Mouse (Mus musculus): ENCODE measurements around the gene Fsd1. TPM values are rescaled to one million over a fixed set of nuclear protein-coding genes. Genes with fewer than 3 reads are reported as not detected.

Gene Fsd1
- polyA plus RNA-seq, 1 experiment from 2014 or later: not detected

DNA sequence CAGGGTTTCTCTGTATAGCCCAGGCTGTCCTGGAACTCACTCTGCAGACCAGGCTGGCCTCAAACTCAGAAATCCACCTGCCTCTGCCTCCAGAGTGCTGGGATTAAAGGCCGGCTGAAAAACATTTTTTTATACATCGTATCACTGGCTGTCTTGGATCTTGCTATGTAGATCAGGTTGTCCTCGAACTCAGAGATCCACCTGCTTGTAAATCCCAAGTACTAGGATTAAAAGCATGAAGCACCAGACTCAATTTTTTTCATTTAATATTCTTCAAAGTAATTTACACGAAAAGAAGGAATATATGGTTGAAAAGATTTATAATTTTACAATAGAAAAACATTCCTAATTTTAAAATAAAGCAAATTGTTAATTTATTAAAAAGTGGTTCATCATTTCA lies 53.0 kb downstream of the Fsd1 start:
- Histone ChIP-seq H3K4me3 (ENCODE audit: low read depth, low read length) (peak overlapping the region; percentile 77), H3K4me2 (ENCODE audit: low read depth, low read length) (peak overlapping the region; percentile 95), H3K9ac (replicated peaks) (no peak overlapping the region), H3K4me1 (ENCODE audit: insufficient read depth) (peaks cover 18% of the 10 kb centered on the region), H3K27ac (ENCODE audit: low read depth) (peak overlapping the region; percentile 82; the same call in 1 of the 2 replicates), H3K9me3 (ENCODE audit: low read length) (no peaks in the 10 kb centered on the region), H3K36me3 (replicated peaks; ENCODE audit: insufficient read depth, low read length) (peaks cover 8% of the 10 kb centered on the region; the same call in 1 of the 2 replicates), H3K27me3 (ENCODE audit: insufficient read depth, low read length) (no peaks in the 10 kb centered on the region)
- DNase-seq: no peak
- 66% methylated on average over 4 of the region's 4 CpGs for WGBS (ENCODE audit: insufficient replicate concordance)
- TF ChIP-seq CTCF (IDR thresholded peaks at IDR 0.05; ENCODE audit: low read depth) (no peak), EP300 (IDR thresholded peaks at IDR 0.05; ENCODE audit: low read depth) (no peak)
- no peak for ATAC-seq

DNA sequence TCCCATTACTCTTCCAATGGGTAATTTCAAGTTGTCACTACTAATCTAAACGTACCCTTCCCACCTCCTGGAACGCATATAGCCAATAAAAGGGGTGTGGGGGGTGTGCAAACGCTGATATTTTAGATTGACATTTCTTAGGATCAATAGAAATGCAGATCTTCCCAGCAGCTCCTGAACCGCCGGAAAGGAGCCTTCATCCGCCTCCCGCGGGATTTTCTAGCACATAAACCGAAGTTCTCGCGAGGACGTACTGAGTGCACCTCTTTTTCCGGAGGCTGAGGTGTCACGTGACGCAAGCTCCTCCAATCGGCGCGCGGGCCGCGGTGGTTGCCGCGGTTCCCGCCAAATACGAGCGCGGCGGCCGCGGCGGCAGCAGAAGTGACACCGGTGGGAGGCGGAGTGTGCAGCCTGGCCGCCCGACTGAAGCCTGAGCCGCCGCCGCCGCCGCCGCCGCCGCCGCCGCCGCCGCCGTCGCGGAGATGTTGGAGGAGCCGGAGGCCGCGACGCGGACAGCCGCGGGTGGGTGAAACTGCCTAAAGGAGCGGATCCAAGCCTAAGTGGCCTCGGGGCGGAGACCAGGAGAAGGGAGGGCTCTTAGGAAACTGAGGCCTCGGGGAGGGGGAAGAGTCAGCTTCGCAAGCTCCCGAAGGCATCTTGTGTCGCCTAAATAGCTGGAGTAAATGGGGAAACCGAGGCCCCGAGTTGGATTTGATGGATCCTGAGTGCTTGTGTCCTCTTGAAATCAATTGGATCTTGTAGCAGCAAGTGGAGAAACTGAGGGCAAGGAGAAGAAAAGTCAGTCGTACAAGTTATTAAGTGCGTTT lies 53.9 kb downstream of the Fsd1 start, which contains the start of gene Chaf1a:
Gene Chaf1a, plus strand, starts transcription at position 410 of the 827 bp plus-strand sequence.
- H3K4me2 ChIP-seq (ENCODE audit: low read depth, low read length): peak within 1 kb of the TSS; percentile 95
- peak within 1 kb of the TSS; percentile 81 for H3K9ac ChIP-seq (replicated peaks)
- no peaks in the 10 kb centered on the region for H3K27me3 ChIP-seq (ENCODE audit: insufficient read depth, low read length)
- DNase-seq: peak; percentile 96
- H3K4me3 ChIP-seq (ENCODE audit: low read depth, low read length): peak within 1 kb of the TSS; percentile 77
- H3K27ac ChIP-seq (ENCODE audit: low read depth): peak within 1 kb of the TSS; percentile 82
- 0% methylated on average over 56 of the region's 68 CpGs for WGBS (ENCODE audit: insufficient replicate concordance)
- peak; percentile 76 for ATAC-seq
- peak; percentile 69; the same call in 1 of the 2 replicates for TF ChIP-seq EP300 (IDR thresholded peaks at IDR 0.05; ENCODE audit: low read depth)
- no peak for TF ChIP-seq CTCF (IDR thresholded peaks at IDR 0.05; ENCODE audit: low read depth)
- no peaks in the 10 kb centered on the region for H3K9me3 ChIP-seq (ENCODE audit: low read length)
- peaks cover 8% of the 10 kb centered on the region; the same call in 1 of the 2 replicates for H3K36me3 ChIP-seq (replicated peaks; ENCODE audit: insufficient read depth, low read length)
- H3K4me1 ChIP-seq (ENCODE audit: insufficient read depth): peaks cover 13% of the 10 kb centered on the region

DNA sequence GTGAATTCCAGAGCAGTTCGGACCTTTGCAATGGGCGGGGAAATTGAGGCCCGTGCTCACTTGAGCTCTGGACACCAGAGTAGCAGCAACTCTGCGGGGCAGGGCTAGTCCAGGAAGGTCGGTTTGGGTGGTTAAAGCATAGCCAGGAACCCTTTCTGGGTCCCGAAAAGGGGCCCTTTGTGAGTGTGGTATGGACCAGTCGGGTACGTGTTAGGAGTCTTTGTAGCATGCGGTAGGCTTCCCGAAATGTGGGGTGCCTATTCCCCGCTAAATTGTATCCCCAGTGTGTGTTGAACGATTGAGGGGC lies 54.5 kb downstream of the Fsd1 start:
- WGBS (ENCODE audit: insufficient replicate concordance): 2% methylated on average over 12 of the region's 12 CpGs

More for the DNA sequence above, 54.5 kb downstream of the Fsd1 start:
- Histone ChIP-seq H3K4me2 (ENCODE audit: low read depth, low read length) (peak overlapping the region; percentile 95), H3K36me3 (replicated peaks; ENCODE audit: insufficient read depth, low read length) (peaks cover 10% of the 10 kb centered on the region; the same call in 1 of the 2 replicates), H3K27me3 (ENCODE audit: insufficient read depth, low read length) (no peaks in the 10 kb centered on the region), H3K4me1 (ENCODE audit: insufficient read depth) (peaks cover 13% of the 10 kb centered on the region), H3K9me3 (ENCODE audit: low read length) (no peaks in the 10 kb centered on the region), H3K4me3 (ENCODE audit: low read depth, low read length) (peak overlapping the region; percentile 77), H3K27ac (ENCODE audit: low read depth) (peak overlapping the region; percentile 82), H3K9ac (replicated peaks) (peak overlapping the region; percentile 81)
- ATAC-seq: no peak
- TF ChIP-seq EP300 (IDR thresholded peaks at IDR 0.05; ENCODE audit: low read depth): no peak
- TF ChIP-seq CTCF (IDR thresholded peaks at IDR 0.05; ENCODE audit: low read depth): no peak
- DNase-seq: no peak

Other genes with a start within 250 kb of the Fsd1 start
- gene Adgre4, start 236.5 kb upstream of the Fsd1 start, polyA plus RNA-seq (2015; fragmentation: Nextera tagmentation; extraction: Ambion mirVana): 3.1 and 3.3 TPM in 2 replicates
- 3.0 and 4.5 TPM in 2 replicates for gene Zfp119a, start 107.6 kb upstream of the Fsd1 start, polyA plus RNA-seq (2015; fragmentation: Nextera tagmentation; extraction: Ambion mirVana)
- 4.9 and 5.5 TPM in 2 replicates for gene Zfp959, start 94.4 kb upstream of the Fsd1 start, polyA plus RNA-seq (2015; fragmentation: Nextera tagmentation; extraction: Ambion mirVana)
- 3.8 and 4.4 TPM in 2 replicates for gene Zfp119b, start 37.0 kb upstream of the Fsd1 start, polyA plus RNA-seq (2015; fragmentation: Nextera tagmentation; extraction: Ambion mirVana)
- gene Ebi3, start 33.9 kb upstream of the Fsd1 start, polyA plus RNA-seq (2015; fragmentation: Nextera tagmentation; extraction: Ambion mirVana): 10.0 and 10.5 TPM in 2 replicates
- gene Yju2, start 27.4 kb upstream of the Fsd1 start, polyA plus RNA-seq (2015; fragmentation: Nextera tagmentation; extraction: Ambion mirVana): 6.3 and 7.1 TPM in 2 replicates
- 0.26 and 0.34 TPM in 2 replicates for gene Shd, start 16.0 kb upstream of the Fsd1 start, polyA plus RNA-seq (2015; fragmentation: Nextera tagmentation; extraction: Ambion mirVana)
- 14.3 and 16.8 TPM in 2 replicates for gene Stap2, start 19.1 kb downstream of the Fsd1 start, polyA plus RNA-seq (2015; fragmentation: Nextera tagmentation; extraction: Ambion mirVana)
- gene Mpnd, start 19.2 kb downstream of the Fsd1 start, polyA plus RNA-seq (2015; fragmentation: Nextera tagmentation; extraction: Ambion mirVana): 17.5 and 23.9 TPM in 2 replicates
- gene Sh3gl1, start 50.1 kb downstream of the Fsd1 start, polyA plus RNA-seq (2015; fragmentation: Nextera tagmentation; extraction: Ambion mirVana): 35.9 and 37.1 TPM in 2 replicates
- gene Chaf1a, start 53.9 kb downstream of the Fsd1 start, polyA plus RNA-seq (2015; fragmentation: Nextera tagmentation; extraction: Ambion mirVana): 4.9 and 6.5 TPM in 2 replicates
- gene Ubxn6, start 88.5 kb downstream of the Fsd1 start, polyA plus RNA-seq (2015; fragmentation: Nextera tagmentation; extraction: Ambion mirVana): 19.1 and 20.5 TPM in 2 replicates
- 24.8 and 27.7 TPM in 2 replicates for gene Hdgfl2, start 93.1 kb downstream of the Fsd1 start, polyA plus RNA-seq (2015; fragmentation: Nextera tagmentation; extraction: Ambion mirVana)
- 0.12 and 0.24 TPM in 2 replicates for gene Plin4, start 123.3 kb downstream of the Fsd1 start, polyA plus RNA-seq (2015; fragmentation: Nextera tagmentation; extraction: Ambion mirVana)
- 57.3 and 58.4 TPM in 2 replicates for gene Plin5, start 131.1 kb downstream of the Fsd1 start, polyA plus RNA-seq (2015; fragmentation: Nextera tagmentation; extraction: Ambion mirVana)
- 256 and 269 TPM in 2 replicates for gene Lrg1, start 135.5 kb downstream of the Fsd1 start, polyA plus RNA-seq (2015; fragmentation: Nextera tagmentation; extraction: Ambion mirVana)
- gene Sema6b, start 153.8 kb downstream of the Fsd1 start, polyA plus RNA-seq (2015; fragmentation: Nextera tagmentation; extraction: Ambion mirVana): 0.56 and 0.62 TPM in 2 replicates
- 2.8 and 3.3 TPM in 2 replicates for gene Tnfaip8l1, start 176.0 kb downstream of the Fsd1 start, polyA plus RNA-seq (2015; fragmentation: Nextera tagmentation; extraction: Ambion mirVana)
- 45.8 and 49.8 TPM in 2 replicates for gene Mydgf, start 197.4 kb downstream of the Fsd1 start, polyA plus RNA-seq (2015; fragmentation: Nextera tagmentation; extraction: Ambion mirVana)
- 10.2 and 12.1 TPM in 2 replicates for gene Dpp9, start 232.4 kb downstream of the Fsd1 start, polyA plus RNA-seq (2015; fragmentation: Nextera tagmentation; extraction: Ambion mirVana)

Data from liver, postnatal 0 days (tissue).